Mouse (Mus musculus) stomach, embryonic 14.5 days (tissue): ENCODE measurements around the gene Ppp2r1b. TPM values are rescaled to one million over a fixed set of nuclear protein-coding genes. Genes with fewer than 3 reads are reported as not detected.

Source experiments
- ATAC-seq: fragments of 200-750 bp; cut with Nextera tagmentation; 2 replicates; pipeline ENCODE4 v1.8.0; 2017; ENCODE audit warnings: low read depth, moderate TSS enrichment; ENCODE audit not compliant: insufficient number of reproducible peaks, insufficient read depth, low FRiP score
- H3K27ac ChIP-seq: fragments of 300-500 bp; sonication (generic); 2 replicates; pipeline ENCODE4 v1.5.1; 2014; ENCODE audit warnings: mild to moderate bottlenecking, low read length, moderate library complexity, mixed read lengths
- H3K27me3 ChIP-seq: fragments of 300-500 bp; sonication (generic); 2 replicates; pipeline ENCODE4 v1.6.1; 2014; ENCODE audit warnings: low read length, control low read depth, mixed read lengths; ENCODE audit not compliant: control insufficient read depth, insufficient read depth
- H3K36me3 ChIP-seq: fragments of 300-500 bp; sonication (generic); 2 replicates; pipeline ENCODE4 v1.6.1; 2014; ENCODE audit warnings: mild to moderate bottlenecking, control low read depth, low read length, moderate library complexity, mixed read lengths; ENCODE audit not compliant: control insufficient read depth, insufficient read depth
- H3K4me1 ChIP-seq: fragments of 300-500 bp; sonication (generic); 2 replicates; pipeline ENCODE4 v1.6.1; 2014; ENCODE audit warnings: low read length, control low read depth, mixed read lengths; ENCODE audit not compliant: control insufficient read depth, insufficient read depth
- H3K4me2 ChIP-seq: fragments of 300-500 bp; sonication (generic); replicated peaks from 2 replicates; pipeline ENCODE4 v1.6.1; 2014; ENCODE audit warnings: low read depth, low read length, control low read depth
- H3K4me3 ChIP-seq: fragments of 300-500 bp; sonication (generic); 2 replicates; pipeline ENCODE4 v1.5.1; 2014; ENCODE audit warnings: low read depth, low read length, control low read depth
- H3K9ac ChIP-seq: fragments of 300-500 bp; sonication (generic); replicated peaks from 2 replicates; pipeline ENCODE4 v1.6.1; 2014; ENCODE audit warnings: low read depth, mild to moderate bottlenecking, control low read depth, low read length, moderate library complexity, mixed read lengths
- H3K9me3 ChIP-seq: fragments of 300-500 bp; sonication (generic); 2 replicates; pipeline ENCODE4 v1.6.1; 2016; ENCODE audit warnings: low read depth, low read length, control low read depth; ENCODE audit not compliant: control insufficient read depth
- WGBS: fragments of 180-500 bp; shearing (Covaris S2); extraction: QIAGEN DNeasy Blood & Tissue Kit; methylation state at CpG from one replicate; pipeline ENCODE4 v1.1.7; 2014; 5-methylcytosine and 5-hydroxymethylcytosine counted together
- polyA plus RNA-seq: library from polyadenylated mRNA; unstranded; fragments of >200 nt; fragmentation: Nextera tagmentation; extraction: Ambion mirVana; gene quantifications from 2 replicates; pipeline ENCODE4 v1.2.1, GENCODE M21; 2014

Ppp2r1b gene
- polyA plus RNA-seq, 1 experiment from 2014 or later, result 73.1 TPM

DNA sequence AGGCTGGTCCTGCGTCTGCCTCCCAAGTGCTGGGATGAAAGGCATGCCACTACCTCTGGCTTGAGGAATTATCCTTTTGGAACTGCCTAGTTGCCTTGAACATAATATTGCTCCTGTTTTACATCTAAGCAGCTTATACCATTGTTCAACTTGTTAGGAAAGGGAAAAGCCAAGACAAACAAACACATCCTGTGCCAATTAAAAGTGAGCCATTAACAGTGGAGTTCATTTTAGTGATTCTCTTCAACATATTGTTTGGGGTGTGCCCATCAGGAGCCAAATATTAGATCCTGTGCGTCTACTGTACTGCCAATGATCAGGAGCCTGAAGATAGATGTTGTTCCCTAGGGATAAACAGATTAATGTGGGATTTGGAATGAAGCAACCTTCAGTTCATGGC is 37.1 kb downstream of the Ppp2r1b start:
- H3K4me3 ChIP-seq, result no peak overlapping the region
- H3K36me3 ChIP-seq, result peaks cover 39% of the 10 kb centered on the region
- peaks cover 13% of the 10 kb centered on the region for H3K4me1 ChIP-seq
- no peaks in the 10 kb centered on the region for H3K27me3 ChIP-seq
- H3K9ac ChIP-seq, result no peak overlapping the region
- ATAC-seq, result no peak
- H3K4me2 ChIP-seq, result no peak overlapping the region
- H3K27ac ChIP-seq, result no peak overlapping the region
- H3K9me3 ChIP-seq, result no peaks in the 10 kb centered on the region
- WGBS, result 86% methylated on average over 2 of the region's 2 CpGs

DNA sequence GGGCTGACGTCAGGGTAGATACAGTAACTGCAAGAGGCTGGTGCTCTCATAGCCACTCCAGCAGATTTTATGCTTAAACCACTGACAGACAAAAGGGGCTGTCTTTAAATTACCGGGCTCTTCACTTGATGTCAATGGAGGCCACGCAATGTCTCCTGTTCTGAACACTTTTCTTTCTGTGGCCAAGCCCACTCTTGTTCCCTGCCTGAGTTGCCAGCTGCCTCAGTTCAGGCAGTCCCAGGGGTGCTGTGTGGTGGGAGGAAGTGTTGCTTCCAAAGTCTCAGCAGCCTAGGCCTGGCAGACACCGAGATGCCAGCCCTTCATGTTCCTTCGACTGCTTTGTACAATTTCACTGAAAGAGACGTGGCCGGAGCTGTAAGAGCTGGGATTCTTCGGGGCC is 39.0 kb downstream of the Ppp2r1b start:
- WGBS, result 84% methylated on average over 8 of the region's 8 CpGs
- Histone ChIP-seq H3K9ac (no peak overlapping the region), H3K27ac (no peak overlapping the region), H3K27me3 (no peaks in the 10 kb centered on the region), H3K4me3 (no peak overlapping the region), H3K9me3 (no peaks in the 10 kb centered on the region), H3K36me3 (peaks cover 24% of the 10 kb centered on the region), H3K4me2 (no peak overlapping the region), H3K4me1 (peaks cover 23% of the 10 kb centered on the region)
- ATAC-seq, result no peak

DNA sequence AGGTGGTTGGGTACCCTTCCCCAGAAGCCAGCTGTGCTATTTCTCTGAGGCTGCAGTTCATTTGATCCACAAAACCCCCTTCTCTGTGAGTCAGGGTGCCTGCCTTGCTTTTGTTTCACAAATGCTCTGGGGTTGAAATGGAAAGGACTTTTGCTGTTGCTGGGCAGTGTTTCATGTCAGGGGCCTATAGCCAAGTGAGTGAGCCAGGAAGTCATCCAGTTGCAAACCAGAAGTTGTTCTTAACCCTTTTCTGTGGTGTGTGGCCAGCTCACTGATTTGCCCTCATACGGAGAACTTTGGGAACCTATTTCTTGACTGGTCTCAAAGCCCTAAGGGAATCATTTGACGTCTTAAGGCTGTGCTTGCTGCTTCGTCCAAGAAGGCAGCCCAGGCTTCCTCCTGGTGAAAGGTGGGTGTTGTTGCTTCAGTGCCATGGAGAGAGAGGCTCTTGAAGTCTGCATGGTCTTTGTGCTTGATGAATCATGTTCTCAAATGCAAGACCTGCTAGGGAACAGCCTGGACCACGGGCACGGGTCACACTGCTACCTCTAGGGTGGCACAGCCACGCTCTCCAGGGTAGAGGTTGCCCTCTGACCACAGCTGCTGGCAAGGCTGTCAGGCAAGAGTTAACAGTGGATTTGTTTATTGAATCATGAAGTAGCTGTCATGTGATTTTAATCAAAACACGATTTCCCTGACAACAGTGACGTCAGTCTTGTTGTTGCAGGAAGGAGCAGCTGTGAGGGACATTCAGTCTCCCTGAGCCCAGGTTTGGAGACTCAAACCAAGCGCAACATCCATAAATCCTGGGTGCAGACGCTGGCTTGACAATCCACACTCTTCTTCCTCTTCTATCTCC is 39.9 kb downstream of the Ppp2r1b start:
- 56% methylated on average over 10 of the region's 10 CpGs for WGBS
- Histone ChIP-seq H3K36me3 (peaks cover 18% of the 10 kb centered on the region), H3K4me2 (no peak overlapping the region), H3K9ac (no peak overlapping the region), H3K27ac (peak overlapping the region; percentile 52; the same call in 1 of the 2 replicates), H3K27me3 (no peaks in the 10 kb centered on the region), H3K4me3 (no peak overlapping the region), H3K4me1 (peaks cover 23% of the 10 kb centered on the region), H3K9me3 (no peaks in the 10 kb centered on the region)
- no peak for ATAC-seq

DNA sequence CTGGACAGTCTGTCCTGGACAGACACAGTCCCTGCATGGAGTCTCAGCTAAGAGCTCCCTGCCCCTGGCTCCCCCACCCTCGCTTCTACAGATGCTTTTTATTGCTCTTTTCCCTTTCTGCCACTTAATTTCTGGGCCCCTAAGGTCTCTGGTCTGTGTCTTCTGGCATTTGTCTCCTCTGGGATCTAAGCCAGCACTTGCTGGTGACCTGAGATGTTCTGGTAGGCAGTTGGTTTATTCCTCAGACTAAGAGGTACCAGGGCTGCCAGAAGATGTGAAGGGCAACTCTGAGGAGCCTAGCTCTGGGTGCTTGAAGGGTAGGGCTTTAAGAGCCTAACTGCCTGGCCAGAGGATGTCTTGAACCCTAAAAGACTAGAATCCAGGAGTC is 40.5 kb downstream of the Ppp2r1b start:
- WGBS, result 29% methylated on average over 1 of the region's 1 CpGs
- Histone ChIP-seq H3K4me1 (peaks cover 23% of the 10 kb centered on the region), H3K36me3 (peaks cover 12% of the 10 kb centered on the region; the same call in 1 of the 2 replicates), H3K9me3 (no peaks in the 10 kb centered on the region), H3K4me3 (no peak overlapping the region), H3K4me2 (no peak overlapping the region), H3K9ac (no peak overlapping the region), H3K27me3 (no peaks in the 10 kb centered on the region), H3K27ac (0 out of 2 replicates have a peak overlapping the region, but pooled peaks have one; percentile 52)
- 0 out of 2 replicates have a peak, but pooled peaks have one; percentile 12 for ATAC-seq

DNA sequence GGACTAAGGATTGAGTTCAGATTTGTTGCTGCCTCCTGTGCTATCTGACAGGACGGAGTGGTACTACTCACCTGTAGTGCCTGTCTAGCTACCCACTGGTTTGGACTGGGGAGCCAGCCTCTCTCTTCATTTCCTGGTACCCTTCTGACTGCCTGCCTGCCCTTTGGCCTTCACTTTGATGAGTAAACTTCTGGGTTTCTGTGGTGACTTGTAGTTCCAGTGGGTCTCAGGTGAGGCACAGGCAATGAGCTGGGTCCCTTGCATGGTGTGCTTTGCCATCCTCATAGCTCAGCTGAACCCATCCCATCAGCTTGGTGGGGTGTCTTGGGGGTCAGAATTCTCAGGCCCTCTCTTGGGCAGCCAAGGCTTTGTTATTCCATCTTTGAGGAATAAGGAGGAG is 41.8 kb downstream of the Ppp2r1b start:
- WGBS, result 94% methylated on average over 1 of the region's 1 CpGs
- no peak for ATAC-seq

DNA sequence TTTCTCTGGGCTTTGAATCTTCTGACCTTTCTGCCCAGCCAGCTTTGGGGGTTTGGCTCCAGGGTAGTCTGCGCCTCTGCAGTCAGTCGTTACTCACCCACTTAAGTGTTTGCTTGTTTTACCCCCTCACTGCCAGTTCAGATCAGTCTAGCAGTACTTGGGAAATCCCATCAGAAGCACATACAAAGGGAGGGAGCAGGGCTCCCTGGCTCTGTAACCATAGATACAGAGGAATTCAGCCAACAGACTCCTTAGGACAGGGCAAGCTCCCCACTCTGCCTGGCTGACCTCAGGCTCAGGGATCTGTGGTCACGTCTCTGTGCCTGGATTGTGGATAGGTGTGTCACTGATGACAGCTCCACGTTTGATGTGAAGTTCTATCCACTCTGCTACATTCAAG is 42.2 kb downstream of the Ppp2r1b start:
- H3K4me3 ChIP-seq, result no peak overlapping the region
- ATAC-seq, result no peak
- peaks cover 7% of the 10 kb centered on the region; the same call in 1 of the 2 replicates for H3K36me3 ChIP-seq
- no peak overlapping the region; the same call in 1 of the 2 replicates for H3K27ac ChIP-seq
- no peaks in the 10 kb centered on the region for H3K27me3 ChIP-seq
- peaks cover 23% of the 10 kb centered on the region for H3K4me1 ChIP-seq
- H3K9me3 ChIP-seq, result no peaks in the 10 kb centered on the region
- 15% methylated on average over 4 of the region's 4 CpGs for WGBS
- no peak overlapping the region for H3K4me2 ChIP-seq
- H3K9ac ChIP-seq, result no peak overlapping the region

More for the DNA sequence above, 41.8 kb downstream of the Ppp2r1b start:
- no peaks in the 10 kb centered on the region for H3K27me3 ChIP-seq
- no peak overlapping the region for H3K4me2 ChIP-seq
- H3K4me3 ChIP-seq, result no peak overlapping the region
- no peak overlapping the region; the same call in 1 of the 2 replicates for H3K27ac ChIP-seq
- H3K36me3 ChIP-seq, result peaks cover 7% of the 10 kb centered on the region; the same call in 1 of the 2 replicates
- H3K9ac ChIP-seq, result no peak overlapping the region
- H3K4me1 ChIP-seq, result peaks cover 23% of the 10 kb centered on the region
- H3K9me3 ChIP-seq, result no peaks in the 10 kb centered on the region

DNA sequence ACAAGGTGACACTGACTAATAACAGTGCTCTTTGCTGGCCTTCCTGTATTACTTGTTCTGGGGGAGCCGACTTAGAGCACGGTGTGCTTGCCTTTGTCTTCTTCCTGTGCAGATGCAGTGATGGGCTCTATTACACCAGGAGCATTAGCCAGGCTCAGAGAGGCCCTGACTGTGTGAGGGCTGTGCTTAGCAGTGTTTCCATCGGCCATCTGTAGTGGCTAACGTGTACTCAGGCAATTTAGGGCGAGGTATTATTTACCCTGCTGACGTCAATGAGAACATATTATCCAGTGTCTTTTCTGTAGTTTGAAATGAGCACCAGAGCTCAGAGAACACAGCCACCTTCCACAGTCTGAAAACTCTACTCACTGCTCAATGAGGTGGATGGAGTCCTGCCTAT is 44.1 kb downstream of the Ppp2r1b start:
- no peak for ATAC-seq
- WGBS, result 54% methylated on average over 6 of the region's 6 CpGs
- H3K27ac ChIP-seq, result no peak overlapping the region
- no peak overlapping the region for H3K4me3 ChIP-seq
- no peaks in the 10 kb centered on the region for H3K27me3 ChIP-seq
- peaks cover 4% of the 10 kb centered on the region for H3K36me3 ChIP-seq
- H3K4me1 ChIP-seq, result peaks cover 23% of the 10 kb centered on the region
- no peaks in the 10 kb centered on the region for H3K9me3 ChIP-seq
- no peak overlapping the region for H3K9ac ChIP-seq
- no peak overlapping the region for H3K4me2 ChIP-seq

DNA sequence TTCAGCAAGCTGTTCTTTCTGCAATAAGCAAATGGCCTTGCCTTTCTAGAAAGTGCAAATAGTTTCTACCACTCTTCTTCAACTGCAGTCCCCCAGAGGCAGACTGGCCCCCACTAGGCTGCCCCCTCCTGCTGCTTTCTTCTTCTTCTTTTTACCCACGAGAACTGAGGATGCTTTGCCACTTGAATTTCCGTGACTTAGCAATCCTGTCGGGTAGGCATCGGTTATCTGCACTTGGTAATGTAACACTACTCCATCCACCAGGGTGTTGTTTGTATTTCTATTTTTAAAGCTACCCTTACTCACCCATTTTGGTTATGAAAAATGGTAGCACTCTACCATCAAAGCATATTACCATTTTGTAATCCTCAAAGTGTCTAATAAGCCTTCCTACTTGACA is 44.9 kb downstream of the Ppp2r1b start:
- H3K9ac ChIP-seq, result no peak overlapping the region
- H3K4me2 ChIP-seq, result no peak overlapping the region
- H3K36me3 ChIP-seq, result peaks cover 12% of the 10 kb centered on the region
- H3K27me3 ChIP-seq, result no peaks in the 10 kb centered on the region
- no peak for ATAC-seq
- no peak overlapping the region for H3K4me3 ChIP-seq
- H3K27ac ChIP-seq, result no peak overlapping the region
- H3K9me3 ChIP-seq, result no peaks in the 10 kb centered on the region
- peaks cover 19% of the 10 kb centered on the region for H3K4me1 ChIP-seq
- 82% methylated on average over 4 of the region's 4 CpGs for WGBS
